ENCODE assay signal across 10 mouse cellular contexts in genomic region chr10:58231779-58232640, GRCm38 (mm10). TPM values are rescaled to one million over a fixed set of nuclear protein-coding genes. Genes with fewer than 3 reads are reported as not detected.
DNase-seq lines count a peak whose midpoint lies in the region; ATAC-seq and TF ChIP-seq lines count a peak whose summit lies in the region.
"Not testable (repeated sequence)": the region's sequence is repeated elsewhere in the genome, so short reads cannot be mapped to it uniquely, and the experiment has no call there.
"Had no signal": no experiment of that assay in that cellular context is flagged by ENCODE, and none has a peak within 500 bp of the region (broad histone marks: within the 10 kb centered on the region; RNA-seq: fewer than 3 reads in every experiment).

No protein-coding gene starts in this region.

- not testable (repeated sequence) for H3K27ac ChIP-seq in embryonic facial prominence, embryonic 15.5 days (replicated peaks); heart, embryonic 10.5 days; kidney, adult 2 months (ENCODE audit: insufficient read depth, low read depth, low read length); limb, embryonic 10.5 days; midbrain, embryonic 11.5 days (ENCODE audit: low read depth, low read length)

- WGBS in embryonic facial prominence, embryonic 15.5 days = 87% methylated on average over 35 of the region's 35 CpGs
- WGBS in heart, embryonic 10.5 days = 81% methylated on average over 35 of the region's 35 CpGs
- 89% methylated on average over 35 of the region's 35 CpGs for WGBS in kidney, adult 2 months
- WGBS in limb, embryonic 10.5 days = 87% methylated on average over 35 of the region's 35 CpGs
- WGBS in midbrain, embryonic 11.5 days = 88% methylated on average over 30 of the region's 35 CpGs

- H3K9ac ChIP-seq in embryonic facial prominence, embryonic 15.5 days; midbrain, embryonic 11.5 days (ENCODE audit: low read length): not testable (repeated sequence)

- not testable (repeated sequence) for H3K4me2 ChIP-seq in embryonic facial prominence, embryonic 15.5 days (replicated peaks); midbrain, embryonic 11.5 days

- not testable (repeated sequence) for H3K27me3 ChIP-seq in embryonic facial prominence, embryonic 15.5 days; heart, embryonic 10.5 days (ENCODE audit: insufficient read depth, poor library complexity, severe bottlenecking); kidney, adult 2 months (replicated peaks; ENCODE audit: control insufficient read depth, insufficient read depth, low read length); limb, embryonic 10.5 days (ENCODE audit: low read depth, poor library complexity, severe bottlenecking); midbrain, embryonic 11.5 days (ENCODE audit: control insufficient read depth, insufficient read depth, low read length)

- ATAC-seq in embryonic facial prominence, embryonic 15.5 days (ENCODE audit: insufficient number of reproducible peaks, low FRiP score, low TSS enrichment, low read depth) = peak; percentile 87
- ATAC-seq in midbrain, embryonic 11.5 days (ENCODE audit: low FRiP score) = peak; percentile 83

- H3K4me1 ChIP-seq in embryonic facial prominence, embryonic 15.5 days; heart, embryonic 10.5 days; kidney, adult 2 months (ENCODE audit: control insufficient read depth, insufficient read depth, low read length); limb, embryonic 10.5 days; midbrain, embryonic 11.5 days (ENCODE audit: control insufficient read depth, insufficient read depth, low read length): not testable (repeated sequence)

- TF ChIP-seq POLR2A in kidney, adult 2 months (IDR thresholded peaks at IDR 0.05; ENCODE audit: low read depth, low read length) = not testable (repeated sequence)

- DNase-seq in 3134 (ENCODE audit: extremely low read depth, insufficient read length, low spot score) = peak; percentile 74
- peak; percentile 70 for DNase-seq in adrenal gland, postnatal 14 days
- DNase-seq in heart, embryonic 10.5 days (ENCODE audit: low spot score) = peak; percentile 97
- peak; percentile 73 for DNase-seq in kidney, adult 2 months
- peak; percentile 81 for DNase-seq in limb, embryonic 10.5 days (ENCODE audit: low spot score)
- DNase-seq in midbrain, embryonic 11.5 days (ENCODE audit: low spot score, missing footprints) = not testable (repeated sequence)
- DNase-seq in spleen, adult 12 weeks (ENCODE audit: low spot score) = peak; percentile 63

- not testable (repeated sequence) for H3K4me3 ChIP-seq in embryonic facial prominence, embryonic 15.5 days (replicated peaks); heart, embryonic 10.5 days; kidney, adult 2 months (ENCODE audit: insufficient read depth, low read depth, low read length); limb, embryonic 10.5 days; midbrain, embryonic 11.5 days (ENCODE audit: low read depth, low read length)

- peaks cover 18% of the 10 kb centered on the region for H3K9me3 ChIP-seq in embryonic facial prominence, embryonic 15.5 days (replicated peaks)
- peaks cover 16% of the 10 kb centered on the region for H3K9me3 ChIP-seq in heart, embryonic 10.5 days
- peaks cover 13% of the 10 kb centered on the region for H3K9me3 ChIP-seq in limb, embryonic 10.5 days (replicated peaks)
- not testable (repeated sequence) for H3K9me3 ChIP-seq in midbrain, embryonic 11.5 days (ENCODE audit: control insufficient read depth, low read length)

- H3K36me3 ChIP-seq in embryonic facial prominence, embryonic 15.5 days; heart, embryonic 10.5 days; kidney, adult 2 months (ENCODE audit: control insufficient read depth, insufficient read depth, low read length); limb, embryonic 10.5 days; midbrain, embryonic 11.5 days (ENCODE audit: control insufficient read depth, insufficient read depth, low read length): not testable (repeated sequence)

- TF ChIP-seq CTCF in kidney, adult 2 months (conservative IDR thresholded peaks at IDR 0.05; ENCODE audit: insufficient read depth, insufficient read length, low read depth, low read length) = not testable (repeated sequence)

RNA-seq across cellular contexts. Expression of gene Duxf3, which starts 0.5 kb away (rescaled TPM):
- total RNA-seq in adrenal gland, postnatal 14 days (2021) = not detected in 2 replicates
- not detected in 2 replicates for polyA plus RNA-seq in embryonic facial prominence, embryonic 15.5 days (2015; fragmentation: Nextera tagmentation; extraction: Ambion mirVana)
- polyA plus RNA-seq in heart, embryonic 10.5 days (2016; fragmentation: Nextera tagmentation; extraction: Ambion mirVana) = not detected in 2 replicates
- not detected in 2 replicates for polyA plus RNA-seq in kidney, adult 2 months (2012; rRNA removed)
- not detected in 2 replicates for polyA plus RNA-seq in limb, embryonic 10.5 days (2016; fragmentation: Nextera tagmentation; extraction: Ambion mirVana)
- polyA plus RNA-seq in midbrain, embryonic 11.5 days (2014; fragmentation: Nextera tagmentation; extraction: Ambion mirVana) = not detected in 2 replicates
- polyA plus RNA-seq: macrophage had no signal

RNA-seq across cellular contexts. Expression of gene Gm4981, which starts 4.5 kb away (rescaled TPM):
- total RNA-seq in adrenal gland, postnatal 14 days (2021) = not detected in 2 replicates
- polyA plus RNA-seq in embryonic facial prominence, embryonic 15.5 days (2015; fragmentation: Nextera tagmentation; extraction: Ambion mirVana) = not detected in 2 replicates
- polyA plus RNA-seq in heart, embryonic 10.5 days (2016; fragmentation: Nextera tagmentation; extraction: Ambion mirVana) = 0.06 TPM in 1 of 2 replicates, not detected in the other
- polyA plus RNA-seq in kidney, adult 2 months (2012; rRNA removed) = not detected in 2 replicates
- not detected in 2 replicates for polyA plus RNA-seq in limb, embryonic 10.5 days (2016; fragmentation: Nextera tagmentation; extraction: Ambion mirVana)
- not detected in 2 replicates for polyA plus RNA-seq in midbrain, embryonic 11.5 days (2014; fragmentation: Nextera tagmentation; extraction: Ambion mirVana)
- total RNA-seq: CH12.LX had no signal
- polyA plus RNA-seq: macrophage had no signal

RNA-seq across cellular contexts. Expression of gene AW822073, which starts 7.3 kb away (rescaled TPM):
- not detected in 2 replicates for total RNA-seq in adrenal gland, postnatal 14 days (2021)
- not detected in 2 replicates for polyA plus RNA-seq in embryonic facial prominence, embryonic 15.5 days (2015; fragmentation: Nextera tagmentation; extraction: Ambion mirVana)
- polyA plus RNA-seq in heart, embryonic 10.5 days (2016; fragmentation: Nextera tagmentation; extraction: Ambion mirVana) = not detected in 2 replicates
- not detected in 2 replicates for polyA plus RNA-seq in kidney, adult 2 months (2012; rRNA removed)
- not detected in 2 replicates for polyA plus RNA-seq in limb, embryonic 10.5 days (2016; fragmentation: Nextera tagmentation; extraction: Ambion mirVana)
- not detected in 2 replicates for polyA plus RNA-seq in midbrain, embryonic 11.5 days (2014; fragmentation: Nextera tagmentation; extraction: Ambion mirVana)
- total RNA-seq: CH12.LX had no signal
- polyA plus RNA-seq: macrophage had no signal

RNA-seq across cellular contexts. Expression of gene Gcc2, which starts 23.3 kb away (rescaled TPM):
- total RNA-seq in adrenal gland, postnatal 14 days (2021) = 40.5 and 45.2 TPM in 2 replicates
- 56.7 and 57.4 TPM in 2 replicates for polyA plus RNA-seq in embryonic facial prominence, embryonic 15.5 days (2015; fragmentation: Nextera tagmentation; extraction: Ambion mirVana)
- 43.3 and 44.6 TPM in 2 replicates for polyA plus RNA-seq in heart, embryonic 10.5 days (2016; fragmentation: Nextera tagmentation; extraction: Ambion mirVana)
- 11.3 and 13.0 TPM in 2 replicates for polyA plus RNA-seq in kidney, adult 2 months (2012; rRNA removed)
- 45.4 and 61.4 TPM in 2 replicates for polyA plus RNA-seq in limb, embryonic 10.5 days (2016; fragmentation: Nextera tagmentation; extraction: Ambion mirVana)
- polyA plus RNA-seq in midbrain, embryonic 11.5 days (2014; fragmentation: Nextera tagmentation; extraction: Ambion mirVana) = 46.5 and 51.9 TPM in 2 replicates
